In the genomic region with DNA sequence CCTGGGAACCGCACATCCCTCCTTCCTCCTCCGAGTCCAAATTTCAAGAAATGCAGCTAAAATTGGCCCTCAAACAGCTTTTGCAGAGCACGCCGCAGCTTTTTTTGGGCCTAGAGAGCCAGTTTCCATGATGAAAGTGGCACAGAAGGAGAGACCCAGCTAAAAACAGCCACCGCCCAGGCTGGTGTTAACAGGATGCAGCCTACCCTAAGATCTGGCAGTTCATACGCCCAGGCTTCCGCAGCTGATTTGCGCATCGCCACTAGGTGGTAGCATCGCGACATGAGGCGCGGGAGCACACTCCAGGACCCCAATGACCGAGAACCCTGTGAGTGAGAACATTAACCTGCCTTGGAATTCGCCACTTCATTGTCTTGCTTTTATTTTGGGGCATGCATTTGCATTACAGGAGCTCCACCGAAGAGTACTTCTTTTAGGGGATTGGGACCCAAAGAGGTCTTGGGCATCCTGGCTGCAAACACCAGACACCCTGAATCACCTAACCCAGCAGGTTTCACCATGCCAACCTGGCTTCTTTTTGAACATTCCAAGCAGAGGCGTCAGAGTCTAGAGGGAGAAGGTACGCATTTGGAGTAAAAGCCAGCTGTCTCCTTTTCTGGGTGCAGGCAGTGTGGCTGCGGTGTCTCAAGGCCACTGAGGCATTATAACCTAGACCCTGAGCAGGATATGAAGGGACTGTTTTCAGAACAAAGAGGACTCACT, we compare ENCODE assay signal across 9 mouse cellular contexts.
A peak's percentile ranks its signal among the peaks of the same experiment; 100 is the strongest.
DNase-seq lines count a peak whose midpoint lies in the region; ATAC-seq and TF ChIP-seq lines count a peak whose summit lies in the region.
"Had no signal": no experiment of that assay in that cellular context is flagged by ENCODE, and none has a peak within 500 bp of the region (broad histone marks: within the 10 kb centered on the region; RNA-seq: fewer than 3 reads in every experiment).

No protein-coding gene starts in this region.

- no peak overlapping the region for H3K27ac ChIP-seq in lung, postnatal 0 days (ENCODE audit: low read length)
- H3K27ac ChIP-seq: liver, embryonic 15.5 days had no signal

- no peaks in the 10 kb centered on the region for H3K36me3 ChIP-seq in lung, postnatal 0 days (ENCODE audit: insufficient read depth, low read length)
- H3K36me3 ChIP-seq: liver, embryonic 15.5 days had no signal

- H3K4me1 ChIP-seq in lung, postnatal 0 days (ENCODE audit: insufficient read depth, low read depth, low read length): no peaks in the 10 kb centered on the region
- H3K4me1 ChIP-seq: liver, embryonic 15.5 days had no signal

- no peak overlapping the region for H3K4me3 ChIP-seq in lung, postnatal 0 days (ENCODE audit: low read depth, low read length)
- H3K4me3 ChIP-seq: liver, embryonic 15.5 days had no signal

- no peaks in the 10 kb centered on the region for H3K27me3 ChIP-seq in lung, postnatal 0 days (replicated peaks; ENCODE audit: insufficient read depth, low read length)
- H3K27me3 ChIP-seq: liver, embryonic 15.5 days had no signal

- TF ChIP-seq CTCF in lung, postnatal 0 days (IDR thresholded peaks at IDR 0.05): peak; percentile 96

- peak; percentile 42 for DNase-seq in MN1 (ENCODE audit: low spot score)
- peak; percentile 77 to 82 for DNase-seq in cerebellum, adult 18-20 months
- peak; percentile 87 to 93 for DNase-seq in layer of hippocampus, adult 8-10 months (ENCODE audit: low spot score in 2 of 2)
- DNase-seq in lung, postnatal 0 days (ENCODE audit: low spot score): peak; percentile 67
- DNase-seq in retina, postnatal 7 days (ENCODE audit: low read depth, low spot score): peak; percentile 53
- peak; percentile 54 for DNase-seq in urinary bladder, postnatal 25 days (ENCODE audit: low spot score)

- H3K9me3 ChIP-seq in lung, postnatal 0 days (ENCODE audit: low read length): no peaks in the 10 kb centered on the region
- H3K9me3 ChIP-seq: liver, embryonic 15.5 days had no signal

- no peak overlapping the region for H3K4me2 ChIP-seq in lung, postnatal 0 days (replicated peaks; ENCODE audit: low read depth, low read length)
- H3K4me2 ChIP-seq: liver, embryonic 15.5 days had no signal

- no peak overlapping the region for H3K9ac ChIP-seq in lung, postnatal 0 days (replicated peaks; ENCODE audit: low read depth)
- H3K9ac ChIP-seq: liver, embryonic 15.5 days had no signal

- no peak for TF ChIP-seq EP300 in lung, postnatal 0 days (IDR thresholded peaks at IDR 0.05)

- 14% methylated on average over 19 of the region's 19 CpGs for WGBS in lung, postnatal 0 days

- peak; percentile 86 for ATAC-seq in frontal cortex, adult (ENCODE audit: low TSS enrichment)
- ATAC-seq in hematopoietic stem cell, adult 5-6 weeks (replicated peaks in 1 of 2; ENCODE audit: insufficient read depth in 1 of 2, low FRiP score in 2 of 2, low TSS enrichment in 1 of 2, low read depth in 1 of 2, poor library complexity in 2 of 2, severe bottlenecking in 2 of 2): peak; percentile 81 to 93
- peak; percentile 77 for ATAC-seq in lung, postnatal 0 days
